Mouse (Mus musculus): ENCODE measurements around the gene Mum1.

GRCm38 (mm10) chr10:80260642-80261584, 34.7 kb downstream of the Mum1 start, which contains the start of the genes Gamt and Dazap1:
- TF ChIP-seq CTCF (IDR thresholded peaks at IDR 0.05; ENCODE audit: low read depth, low read length) (no peak), POLR2A (IDR thresholded peaks at IDR 0.05; ENCODE audit: extremely low read depth, insufficient read depth, low read length) (peak; percentile 96)
